Mouse (Mus musculus): ENCODE data around the gene Fabp7.

Fabp7 gene

GRCm38 (mm10) chr10:57784876-57785150 lies at the start of gene Fabp7:
TSS of gene Fabp7 (plus strand) at chr10:57784881.
- no peak for DNase-seq (ENCODE audit: low spot score)

- no peak for DNase-seq (ENCODE audit: low spot score)
Measured at GRCm38 (mm10) chr10:57740733-57741132, 43.9 kb upstream of the Fabp7 start.

GRCm38 (mm10) chr10:57741351-57741750 lies 43.3 kb upstream of the Fabp7 start:
- no peak for DNase-seq (ENCODE audit: low spot score)

GRCm38 (mm10) chr10:57743045-57743444 lies 41.6 kb upstream of the Fabp7 start:
- no peak for DNase-seq (ENCODE audit: low spot score)

- DNase-seq (ENCODE audit: low spot score): no peak
Measured at GRCm38 (mm10) chr10:57743606-57744016, 41.1 kb upstream of the Fabp7 start.

GRCm38 (mm10) chr10:57744128-57744765 lies 40.4 kb upstream of the Fabp7 start:
- no peak for DNase-seq (ENCODE audit: low spot score)

GRCm38 (mm10) chr10:57745452-57745851 lies 39.2 kb upstream of the Fabp7 start:
- no peak for DNase-seq (ENCODE audit: low spot score)

- DNase-seq (ENCODE audit: low spot score): no peak
Measured at GRCm38 (mm10) chr10:57747127-57747526, 37.6 kb upstream of the Fabp7 start.

- no peak for DNase-seq (ENCODE audit: low spot score)
Measured at GRCm38 (mm10) chr10:57753343-57753742, 31.3 kb upstream of the Fabp7 start.

GRCm38 (mm10) chr10:57755201-57755736 lies 29.4 kb upstream of the Fabp7 start:
- no peak for DNase-seq (ENCODE audit: low spot score)

- no peak for DNase-seq (ENCODE audit: low spot score)
Measured at GRCm38 (mm10) chr10:57758999-57759398, 25.7 kb upstream of the Fabp7 start.

GRCm38 (mm10) chr10:57760694-57761093 lies 24.0 kb upstream of the Fabp7 start:
- DNase-seq (ENCODE audit: low spot score): no peak

- DNase-seq (ENCODE audit: low spot score): no peak
Measured at GRCm38 (mm10) chr10:57763044-57763443, 21.6 kb upstream of the Fabp7 start.

- no peak for DNase-seq (ENCODE audit: low spot score)
Measured at GRCm38 (mm10) chr10:57783289-57784130, 1.2 kb upstream of the Fabp7 start.

- no peak for DNase-seq (ENCODE audit: low spot score)
Measured at GRCm38 (mm10) chr10:57784131-57784875, 378 bp upstream of the Fabp7 start.

GRCm38 (mm10) chr10:57785552-57785951 lies 871 bp downstream of the Fabp7 start:
- no peak for DNase-seq (ENCODE audit: low spot score)

- DNase-seq (ENCODE audit: low spot score): no peak
Measured at GRCm38 (mm10) chr10:57792957-57793356, 8.3 kb downstream of the Fabp7 start.

- DNase-seq (ENCODE audit: low spot score): no peak
Measured at GRCm38 (mm10) chr10:57794018-57794417, 9.3 kb downstream of the Fabp7 start, which contains the start of gene Smpdl3a. TSS of gene Smpdl3a (plus strand) at chr10:57794335.

- DNase-seq (ENCODE audit: low spot score): peak; percentile 42
Measured at GRCm38 (mm10) chr10:57794491-57795461, 10.1 kb downstream of the Fabp7 start.

- DNase-seq (ENCODE audit: low spot score): no peak
Measured at GRCm38 (mm10) chr10:57795542-57795941, 10.9 kb downstream of the Fabp7 start.

- peak; percentile 4 for DNase-seq (ENCODE audit: low spot score)
Measured at GRCm38 (mm10) chr10:57796057-57796456, 11.4 kb downstream of the Fabp7 start.
